Mouse (Mus musculus) gastrocnemius, postnatal 25 days (tissue): ENCODE results near the gene Cebpg. TPM values are rescaled to one million over a fixed set of nuclear protein-coding genes. Genes with fewer than 3 reads are reported as not detected.

Source experiments
- DNase-seq: peaks from one replicate; pipeline ENCODE4 v3.0.0; 2022
- total RNA-seq, 2 experiments: library from RNA; stranded (reverse); gene quantifications; 1 replicate in 1 of 2; 2 replicates in 1 of 2; pipeline ENCODE4 v1.2.3; 2021

The Cebpg gene
- total RNA-seq, 2 experiments from 2014 or later, result 31.7 to 35.8 TPM

GRCm38 (mm10) chr7:35054286-35054685 lies 2.1 kb downstream of the Cebpg start:
- DNase-seq, result no peak

GRCm38 (mm10) chr7:35053161-35053560 lies 3.2 kb downstream of the Cebpg start:
- no peak for DNase-seq

DNA sequence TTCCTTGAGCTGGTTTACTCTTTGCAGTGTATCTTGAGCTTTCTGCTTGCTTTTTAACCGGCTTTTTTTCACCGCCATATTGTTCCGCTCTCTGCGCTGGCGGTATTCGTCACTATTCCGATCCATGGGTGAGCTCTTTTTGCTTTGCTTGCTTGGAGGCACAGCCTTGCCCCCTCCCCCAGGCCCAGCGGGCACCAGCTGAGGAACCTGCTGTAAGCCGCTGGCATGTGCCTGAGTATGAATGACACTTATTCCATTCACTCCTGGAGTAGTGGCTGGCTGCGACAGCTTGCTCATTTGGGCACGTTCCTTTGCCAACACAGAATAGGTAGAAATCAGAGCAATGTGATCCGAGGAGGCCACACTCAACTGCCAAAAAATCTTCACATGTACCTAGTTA lies 5.8 kb downstream of the Cebpg start:
- no peak for DNase-seq

- no peak for DNase-seq
Measured at GRCm38 (mm10) chr7:35046091-35046490, 10.3 kb downstream of the Cebpg start.

- no peak for DNase-seq
Measured at GRCm38 (mm10) chr7:35044719-35045118, 11.7 kb downstream of the Cebpg start.

DNA sequence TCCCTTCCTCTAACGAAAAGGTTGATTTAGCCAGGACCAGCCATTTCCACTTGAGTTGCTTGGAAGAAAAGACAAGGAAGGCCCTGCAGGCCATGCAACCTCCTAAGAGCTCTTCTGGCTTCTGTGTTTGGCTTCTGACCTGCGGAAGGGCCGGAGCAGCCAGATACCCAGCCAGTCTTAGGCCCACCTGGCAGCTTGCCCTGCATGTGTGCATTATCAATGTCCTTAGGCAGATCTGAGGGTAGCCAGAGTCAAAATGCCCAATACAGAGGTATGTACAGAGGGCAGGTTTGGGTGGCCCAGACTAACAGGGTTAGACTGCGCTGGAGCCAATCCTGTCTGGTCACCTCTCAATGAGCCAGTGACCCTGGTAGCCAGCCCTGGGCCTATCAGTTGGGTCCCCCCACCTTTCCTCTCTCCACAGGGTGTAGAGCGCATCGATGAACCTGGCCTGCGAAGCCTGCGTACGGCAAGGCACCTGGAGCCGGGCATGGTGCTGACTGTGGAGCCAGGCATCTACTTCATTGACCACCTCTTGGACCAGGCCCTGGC lies 13.0 kb downstream of the Cebpg start:
- no peak for DNase-seq

- DNase-seq, result peak; percentile 81
Measured at GRCm38 (mm10) chr7:35042759-35043217, 13.6 kb downstream of the Cebpg start.

DNA sequence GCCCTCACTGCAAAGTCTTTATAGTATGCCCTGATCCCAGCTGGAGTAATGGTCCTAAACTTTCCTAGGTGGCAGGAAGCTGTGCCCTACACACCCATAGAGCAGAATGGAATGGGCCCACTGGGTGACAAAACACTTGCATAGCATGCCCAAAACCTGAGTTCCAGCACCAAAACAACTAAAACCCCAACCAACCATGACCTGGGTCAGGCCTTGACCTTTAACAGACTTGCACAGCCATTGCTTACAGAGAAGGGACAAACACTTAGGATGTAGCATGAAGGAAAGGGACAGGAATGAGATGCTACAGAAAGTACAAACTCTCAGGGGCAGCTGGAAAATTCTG lies 14.2 kb downstream of the Cebpg start:
- DNase-seq, result no peak

GRCm38 (mm10) chr7:35041286-35042208 lies 14.8 kb downstream of the Cebpg start:
- DNase-seq, result no peak

GRCm38 (mm10) chr7:35040176-35040972 lies 16.0 kb downstream of the Cebpg start:
- DNase-seq, result no peak

- no peak for DNase-seq
Measured at GRCm38 (mm10) chr7:35037408-35037807, 19.0 kb downstream of the Cebpg start.

DNA sequence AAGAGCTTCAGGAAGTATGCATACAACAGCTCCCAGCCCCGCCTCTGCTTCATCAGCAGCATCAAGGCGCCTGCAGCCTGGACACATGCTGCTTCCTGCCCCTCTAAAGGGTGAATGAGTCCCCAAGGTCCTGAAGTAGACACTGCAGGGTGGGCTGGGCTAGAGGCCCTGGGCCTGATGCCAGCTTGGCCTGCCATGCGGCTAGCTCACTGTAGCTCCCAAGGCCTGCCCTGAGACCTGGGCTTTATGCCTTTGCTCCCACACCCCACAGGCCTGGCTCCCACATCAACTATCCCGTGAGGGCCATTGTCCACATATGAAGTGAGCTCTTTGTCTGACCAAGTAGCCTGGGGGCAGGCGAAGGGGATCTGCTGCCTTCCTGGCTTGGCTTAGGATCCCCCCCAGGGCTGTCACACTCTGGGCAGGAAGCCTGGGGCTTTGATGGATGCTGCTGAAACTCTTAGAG lies 20.1 kb downstream of the Cebpg start:
- peak; percentile 73 for DNase-seq

DNA sequence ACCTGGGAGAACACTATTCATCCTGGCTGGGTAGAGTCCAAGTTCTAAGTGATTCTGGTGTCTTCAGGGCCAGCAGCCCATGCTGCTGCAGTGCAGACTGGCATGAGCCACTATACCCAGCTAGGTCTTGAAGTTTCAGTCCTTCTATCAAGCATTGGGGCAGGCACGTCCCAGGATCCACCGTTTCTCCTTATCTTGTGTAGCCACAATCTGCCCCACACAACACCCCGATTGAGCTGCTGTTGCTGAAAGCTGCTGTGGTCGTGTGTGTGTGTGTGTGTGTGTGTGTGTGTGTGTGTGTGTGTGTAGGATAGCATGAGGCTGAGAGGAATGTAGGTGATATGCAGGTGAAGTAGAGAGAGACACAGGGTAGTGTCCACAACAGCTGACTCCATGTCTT lies 20.8 kb downstream of the Cebpg start:
- DNase-seq, result no peak

- peak; percentile 61 for DNase-seq
Measured at GRCm38 (mm10) chr7:35035141-35035553, 21.2 kb downstream of the Cebpg start.

GRCm38 (mm10) chr7:35030567-35030966 lies 25.8 kb downstream of the Cebpg start:
- no peak for DNase-seq

- no peak for DNase-seq
Measured at GRCm38 (mm10) chr7:35029648-35030047, 26.7 kb downstream of the Cebpg start.

- DNase-seq, result no peak
Measured at GRCm38 (mm10) chr7:35029228-35029627, 27.1 kb downstream of the Cebpg start.

GRCm38 (mm10) chr7:35028559-35028958 lies 27.8 kb downstream of the Cebpg start:
- DNase-seq, result no peak

DNA sequence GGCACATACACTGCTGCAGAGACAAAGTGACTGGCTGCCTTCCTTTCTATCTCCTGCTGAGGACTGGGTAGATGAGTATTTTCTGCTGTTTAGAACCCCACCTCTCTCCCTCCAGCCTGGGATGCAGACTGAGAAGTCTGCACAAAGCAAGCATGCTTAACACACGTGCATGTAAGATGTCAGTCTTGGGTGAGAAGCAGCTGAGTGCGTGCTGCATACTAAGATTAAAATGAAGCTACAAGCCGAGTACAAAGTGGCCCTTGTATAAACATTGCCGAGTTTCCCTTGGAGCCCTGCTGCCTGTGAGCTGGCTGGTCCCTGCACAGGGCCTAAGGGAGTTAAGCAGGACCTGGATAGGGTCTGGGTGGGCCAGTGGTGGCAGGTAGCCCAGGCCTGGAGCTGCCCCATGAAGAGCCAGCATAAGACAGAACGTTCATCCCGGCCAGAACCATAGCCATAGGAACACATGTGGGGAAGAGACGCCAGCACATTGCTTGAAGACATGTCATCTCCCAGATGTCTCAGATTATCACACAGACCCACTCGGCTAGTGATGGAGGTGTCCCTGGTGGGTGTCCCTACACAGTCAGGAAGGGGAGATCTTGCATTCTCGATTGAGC lies 28.5 kb downstream of the Cebpg start:
- no peak for DNase-seq

GRCm38 (mm10) chr7:35026838-35027291 lies 29.5 kb downstream of the Cebpg start:
- DNase-seq, result no peak

DNA sequence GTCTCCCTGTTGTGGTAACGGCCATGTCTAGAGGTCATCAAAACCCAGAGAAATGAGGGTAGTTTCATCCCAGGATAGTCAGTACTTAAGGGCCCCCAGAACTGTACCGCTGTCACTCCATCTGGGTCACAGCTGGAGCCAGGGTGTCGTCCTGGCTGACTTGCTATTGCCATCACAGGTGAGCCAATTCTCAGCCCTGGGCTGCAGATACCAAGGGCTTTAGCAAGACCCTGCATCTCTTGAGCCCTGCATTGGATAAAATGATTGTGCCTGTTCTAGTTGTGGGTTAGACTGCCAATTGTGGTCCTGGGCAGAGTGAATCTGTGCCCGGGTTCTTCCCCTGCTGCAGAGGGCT lies 30.1 kb downstream of the Cebpg start:
- no peak for DNase-seq
